Mouse (Mus musculus) adrenal gland, postnatal 14 days (tissue): ENCODE data around the gene Dpp10. TPM values are rescaled to one million over a fixed set of nuclear protein-coding genes. Genes with fewer than 3 reads are reported as not detected.

Source experiments
- DNase-seq: peaks from one replicate; pipeline ENCODE4 v3.0.0; 2021; ENCODE audit warnings: mixed read lengths
- total RNA-seq: library from RNA; stranded (reverse); gene quantifications from 2 replicates; pipeline ENCODE4 v1.2.3, GENCODE M21; 2021

The Dpp10 gene
- total RNA-seq, 1 experiment from 2014 or later: 0.33 TPM

GRCm38 (mm10) chr1:123919606-123920005 lies 125.8 kb downstream of the Dpp10 start:
- DNase-seq: no peak

- no peak for DNase-seq
Observed at GRCm38 (mm10) chr1:123902628-123903027, 142.7 kb downstream of the Dpp10 start.

DNA sequence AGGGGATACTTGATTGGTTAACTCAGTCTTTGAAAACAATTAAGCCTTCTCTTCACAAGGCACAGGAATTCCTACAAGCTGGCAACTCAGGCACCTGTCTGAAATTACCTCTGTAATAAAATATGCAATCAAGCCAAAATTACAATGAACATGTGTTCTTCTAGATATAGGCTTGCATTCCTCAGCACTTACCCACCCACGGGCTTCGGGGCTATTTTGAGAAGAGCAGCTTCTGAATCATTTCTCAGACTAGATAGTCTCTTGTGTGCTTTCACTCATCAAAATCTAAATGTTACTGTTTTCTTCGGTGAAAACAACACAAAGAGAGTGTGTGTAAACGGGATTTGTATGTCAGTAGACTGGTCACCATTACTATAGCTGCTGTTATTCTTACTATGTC lies 144.1 kb downstream of the Dpp10 start:
- no peak for DNase-seq

GRCm38 (mm10) chr1:123887243-123887642 lies 158.1 kb downstream of the Dpp10 start:
- no peak for DNase-seq

DNA sequence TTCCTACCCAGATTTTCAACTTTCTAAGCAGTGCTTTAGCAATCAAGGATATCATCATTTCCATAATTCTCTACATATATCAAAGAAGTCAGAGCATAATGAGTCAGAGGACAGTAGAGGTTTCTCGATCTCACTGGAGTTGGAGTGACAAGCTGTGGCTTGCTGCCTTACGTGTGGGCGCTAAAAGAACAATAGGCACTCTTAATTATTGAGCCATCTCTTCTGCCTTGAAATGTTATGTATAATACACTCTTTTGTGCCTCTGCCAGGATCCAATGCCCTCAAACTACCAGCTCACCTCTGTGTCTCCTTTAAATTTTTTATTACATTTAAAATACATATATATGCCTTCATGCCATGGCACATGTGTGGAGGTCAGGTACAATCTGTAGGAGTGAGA lies 198.5 kb downstream of the Dpp10 start:
- DNase-seq: no peak

- no peak for DNase-seq
Observed at GRCm38 (mm10) chr1:123801206-123801605, 244.2 kb downstream of the Dpp10 start.

- DNase-seq: no peak
Observed at GRCm38 (mm10) chr1:123765511-123765910, 279.8 kb downstream of the Dpp10 start.

DNA sequence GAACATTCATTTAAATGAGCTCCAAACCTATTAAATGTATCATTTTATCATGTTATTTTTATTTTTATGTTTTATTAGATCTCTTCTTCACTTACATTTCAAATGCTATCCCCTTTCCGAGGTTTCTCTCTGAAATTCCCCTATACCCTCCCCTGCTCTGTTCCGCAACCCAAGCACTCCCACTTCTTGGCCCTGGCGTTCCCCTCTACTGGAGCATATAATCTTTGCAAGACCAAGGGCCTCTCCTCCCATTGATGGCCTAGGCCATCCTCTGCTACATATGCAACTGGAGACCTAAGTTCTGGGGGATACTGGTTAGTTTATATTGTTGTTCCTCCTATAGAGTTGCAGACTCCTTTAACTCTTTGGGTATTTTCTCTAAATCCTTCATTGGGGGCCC lies 283.1 kb downstream of the Dpp10 start:
- no peak for DNase-seq

DNA sequence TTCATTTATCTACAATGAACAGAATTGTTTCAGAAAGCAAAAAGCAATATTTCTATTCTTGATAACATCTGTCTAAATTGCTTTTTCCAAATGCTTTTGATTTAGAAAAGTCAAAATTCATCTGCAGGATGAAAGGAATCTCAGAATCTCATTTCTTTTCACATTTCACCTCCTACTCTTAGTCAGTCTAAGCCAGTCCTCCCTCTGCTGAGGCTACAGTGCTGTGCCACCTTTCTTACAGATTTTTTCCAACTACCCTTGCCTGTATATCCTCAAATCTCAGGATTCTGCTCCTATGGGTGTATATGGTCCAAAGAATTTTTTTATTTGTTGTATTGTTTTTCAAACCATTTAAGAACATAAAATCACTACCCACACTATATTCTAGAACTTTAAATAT lies 289.3 kb downstream of the Dpp10 start:
- DNase-seq: no peak

DNA sequence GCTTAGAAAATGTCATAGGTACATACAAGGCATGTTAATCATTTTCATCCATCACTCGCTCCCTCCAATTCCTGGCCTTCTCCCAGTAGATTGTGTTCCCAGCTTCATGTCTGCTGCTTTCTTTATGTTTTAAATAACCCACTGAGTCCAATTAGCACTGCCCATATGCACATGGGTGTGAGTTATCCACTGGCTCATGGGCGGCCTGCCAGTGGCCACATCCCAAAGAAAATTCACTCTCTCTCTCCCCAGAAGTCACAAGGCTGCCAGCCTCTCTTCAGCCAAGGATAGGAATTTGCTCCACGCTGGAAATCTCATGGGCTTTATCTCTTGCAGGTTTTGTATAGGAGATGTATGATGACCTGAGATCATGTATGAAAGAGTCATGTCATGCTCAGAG lies 338.1 kb downstream of the Dpp10 start:
- DNase-seq: no peak

GRCm38 (mm10) chr1:123658409-123658808 lies 386.9 kb downstream of the Dpp10 start:
- DNase-seq: no peak

GRCm38 (mm10) chr1:123656607-123657006 lies 388.8 kb downstream of the Dpp10 start:
- DNase-seq: no peak

DNA sequence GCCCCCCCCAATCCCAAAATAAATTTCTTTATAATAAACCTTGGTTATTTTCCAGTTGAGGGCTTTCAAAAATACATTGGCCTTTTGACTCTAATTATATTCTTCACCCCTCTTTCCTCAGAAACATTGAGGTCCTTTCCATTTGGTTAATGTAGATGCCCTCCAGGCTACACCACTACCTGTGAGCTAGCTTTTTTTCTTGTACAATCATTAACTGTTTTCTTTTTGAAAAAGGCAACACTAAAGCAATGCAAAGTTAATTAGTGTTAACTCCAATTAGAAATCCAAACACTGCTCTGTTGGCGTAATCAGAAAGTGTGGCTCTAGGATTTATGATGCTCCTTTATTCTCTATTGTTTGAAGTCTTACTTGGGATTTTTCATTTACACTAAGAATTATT lies 407.5 kb downstream of the Dpp10 start:
- DNase-seq: no peak

- DNase-seq: no peak
Observed at GRCm38 (mm10) chr1:123628268-123628667, 417.1 kb downstream of the Dpp10 start.

GRCm38 (mm10) chr1:123584857-123585256 lies 460.5 kb downstream of the Dpp10 start:
- DNase-seq: no peak

GRCm38 (mm10) chr1:123580112-123580511 lies 465.2 kb downstream of the Dpp10 start:
- peak; percentile 4 for DNase-seq

DNA sequence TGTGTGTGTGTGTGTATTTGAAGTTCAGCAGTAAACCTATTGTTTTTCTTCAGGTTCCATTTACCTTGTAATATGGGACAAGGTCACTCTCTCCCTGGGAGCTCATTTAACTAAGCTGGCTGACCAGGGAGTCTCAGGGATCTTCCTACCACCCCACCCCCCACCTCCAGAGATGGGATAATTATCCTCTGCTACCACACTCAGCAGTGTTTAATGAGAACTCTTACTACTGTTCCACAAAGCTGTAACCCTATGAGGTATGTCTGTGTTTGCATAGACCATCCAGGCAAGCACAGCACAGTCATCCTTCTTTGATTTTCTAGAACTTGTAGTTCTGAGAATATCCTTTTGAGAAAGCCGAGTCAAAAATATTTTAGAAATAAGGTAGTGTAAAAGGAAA lies 471.6 kb downstream of the Dpp10 start:
- DNase-seq: no peak

DNA sequence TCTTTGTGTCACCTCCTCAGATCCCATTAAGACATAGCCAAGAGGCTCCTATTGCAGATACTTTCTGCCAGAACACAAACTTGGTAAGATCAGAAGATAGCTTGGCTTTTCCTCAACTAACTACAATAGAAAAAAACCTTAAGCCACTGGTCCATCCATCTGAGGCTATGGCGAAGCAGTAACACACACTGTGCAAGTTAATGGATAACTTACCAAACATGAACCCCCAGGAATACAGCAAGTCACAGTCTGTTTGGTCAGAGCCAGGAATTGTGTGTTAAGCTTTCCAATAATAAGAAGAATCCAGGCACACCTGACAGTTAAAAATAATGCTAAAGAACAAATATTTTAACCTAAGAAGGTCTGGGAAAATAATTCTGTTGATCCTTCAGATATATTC lies 502.9 kb downstream of the Dpp10 start:
- DNase-seq: no peak

GRCm38 (mm10) chr1:123467729-123468128 lies 577.6 kb downstream of the Dpp10 start:
- no peak for DNase-seq

DNA sequence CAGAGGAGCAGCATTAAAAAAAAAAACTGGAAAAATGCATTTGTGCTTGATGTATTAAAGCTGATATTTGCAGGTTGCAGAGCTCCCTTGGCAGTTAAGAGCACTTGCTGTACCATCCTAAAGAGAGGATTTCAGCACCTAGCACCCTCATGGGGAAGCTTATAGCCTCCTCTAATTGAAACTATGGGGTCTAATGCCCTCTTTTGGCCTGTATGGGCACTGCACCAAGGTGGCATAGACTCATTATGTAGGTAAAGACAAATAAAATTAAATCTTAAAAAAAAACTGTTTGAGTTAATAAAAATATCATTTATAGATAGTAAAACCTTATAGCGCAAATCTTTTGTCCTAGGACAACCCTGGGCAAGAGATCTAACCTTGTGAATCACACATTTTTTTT lies 631.2 kb downstream of the Dpp10 start:
- DNase-seq: peak; percentile 4

DNA sequence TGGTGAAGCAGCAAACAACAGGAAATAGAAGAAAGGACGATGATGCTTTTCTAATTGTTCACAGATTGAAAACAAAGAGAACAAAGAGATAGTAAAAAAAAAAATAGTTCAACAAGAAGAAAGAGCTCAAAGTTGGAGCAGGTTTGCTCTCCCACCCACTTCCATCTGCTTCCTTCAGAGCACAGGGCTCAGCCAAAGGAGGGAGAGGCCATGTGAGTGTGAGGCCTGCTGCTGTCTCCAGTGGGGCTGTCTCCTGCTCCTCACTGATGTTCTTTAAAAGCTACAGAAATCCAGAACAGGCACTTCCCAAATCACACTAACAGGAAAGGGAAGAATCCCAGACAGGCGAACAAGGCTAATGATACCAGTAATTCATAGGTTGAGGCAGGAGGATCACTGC lies 694.1 kb downstream of the Dpp10 start:
- no peak for DNase-seq

GRCm38 (mm10) chr1:123337877-123338276 lies 707.5 kb downstream of the Dpp10 start:
- no peak for DNase-seq

GRCm38 (mm10) chr1:123316886-123317285 lies 728.5 kb downstream of the Dpp10 start:
- DNase-seq: no peak
